Mouse (Mus musculus) urinary bladder, adult 2 months (tissue): ENCODE data around the gene Tmprss3. TPM values are rescaled to one million over a fixed set of nuclear protein-coding genes. Genes with fewer than 3 reads are reported as not detected.

Source experiments
- DNase-seq: peaks from one replicate; pipeline ENCODE4 v3.0.0; 2022; ENCODE audit warnings: low spot score
- polyA plus RNA-seq: library from polyadenylated mRNA; depleted of rRNA; stranded (reverse); fragments of >200 nt; gene quantifications from 2 replicates; pipeline ENCODE4 v1.2.3, GENCODE M21; 2012; rRNA removed

The Tmprss3 gene
- polyA plus RNA-seq, result 0.03 and 0.08 TPM in 2 replicates

DNA sequence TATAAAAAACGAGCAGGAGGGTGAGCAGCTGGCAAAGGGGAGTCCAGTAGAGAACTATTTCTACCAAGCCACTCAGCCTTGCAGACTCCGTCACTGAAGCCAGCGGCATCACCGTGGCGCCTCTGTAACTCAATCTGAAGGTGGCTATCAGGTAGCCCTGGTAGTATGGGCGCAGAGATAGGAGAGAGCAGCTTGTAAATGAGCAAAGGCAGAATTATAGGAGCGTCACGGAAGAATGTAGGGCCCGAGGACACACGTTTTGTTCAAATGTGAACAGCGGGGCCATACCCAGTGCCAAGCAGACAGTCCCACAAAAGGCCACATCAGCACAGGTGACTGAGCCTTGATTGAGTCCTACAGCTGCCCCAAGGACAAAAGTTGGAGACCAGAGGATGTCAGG is at the start of gene Tmprss3:
Gene Tmprss3 (minus strand): TSS at position 101 of the 400 bp plus-strand sequence.
- no peak for DNase-seq

DNA sequence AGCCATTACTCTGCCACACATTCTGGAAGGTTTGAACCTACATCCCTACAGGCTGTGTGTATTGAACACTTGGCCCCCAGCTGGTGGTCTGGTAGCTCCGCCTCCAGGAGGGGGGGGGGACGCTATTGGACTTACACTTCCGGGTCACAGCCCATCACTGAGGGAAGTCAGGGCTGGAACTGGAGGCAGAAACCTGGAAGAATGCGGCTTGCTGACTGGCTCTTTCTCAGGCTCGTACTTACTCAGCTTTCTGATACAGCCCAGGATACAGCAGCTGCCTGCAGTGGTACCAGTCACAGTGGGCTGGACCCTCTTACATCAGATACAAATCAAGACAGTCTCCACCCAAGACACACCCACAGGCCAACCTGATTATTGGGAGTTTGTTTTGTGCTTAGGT is 48.4 kb upstream of the Tmprss3 start:
- DNase-seq, result no peak

DNA sequence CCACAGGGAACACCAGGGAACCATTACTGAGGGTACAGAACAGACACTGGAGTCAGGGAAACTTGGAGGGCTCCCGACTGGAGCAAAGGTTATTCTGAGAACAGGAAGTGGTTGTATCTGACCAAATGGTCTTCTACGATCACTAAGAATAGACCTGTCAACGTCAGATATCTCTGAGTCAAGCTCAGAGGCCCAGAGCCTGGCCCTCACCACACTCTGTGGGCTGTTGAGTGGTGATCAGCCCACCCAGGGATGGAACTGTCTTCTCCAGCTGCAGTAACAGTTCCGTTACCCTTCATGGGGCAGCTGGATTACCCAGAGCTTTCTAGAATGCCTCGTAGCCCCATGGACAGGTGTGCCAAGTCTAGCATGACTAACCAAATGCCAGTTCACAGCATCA is 46.5 kb upstream of the Tmprss3 start:
- no peak for DNase-seq

DNA sequence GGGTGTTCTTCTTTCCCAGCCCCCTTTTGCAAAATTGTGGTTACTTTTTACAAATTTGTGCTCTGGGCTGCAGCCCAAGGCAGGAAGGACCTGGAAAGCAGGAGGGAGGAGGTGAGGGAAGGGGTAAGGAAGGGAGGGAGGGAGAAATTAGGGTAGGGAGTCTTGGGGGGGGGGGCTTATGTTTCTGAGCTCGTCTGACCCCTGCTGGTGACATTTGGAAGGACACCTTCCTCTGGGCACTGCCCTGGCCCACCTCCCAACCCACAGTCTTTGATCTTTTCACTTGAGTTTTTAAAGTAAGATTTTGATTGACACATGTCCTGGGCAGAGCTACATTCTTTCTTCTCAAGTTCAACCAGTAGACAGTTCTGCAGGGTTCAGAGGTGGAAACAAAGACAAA is 44.0 kb upstream of the Tmprss3 start:
- DNase-seq, result peak; percentile 17

DNA sequence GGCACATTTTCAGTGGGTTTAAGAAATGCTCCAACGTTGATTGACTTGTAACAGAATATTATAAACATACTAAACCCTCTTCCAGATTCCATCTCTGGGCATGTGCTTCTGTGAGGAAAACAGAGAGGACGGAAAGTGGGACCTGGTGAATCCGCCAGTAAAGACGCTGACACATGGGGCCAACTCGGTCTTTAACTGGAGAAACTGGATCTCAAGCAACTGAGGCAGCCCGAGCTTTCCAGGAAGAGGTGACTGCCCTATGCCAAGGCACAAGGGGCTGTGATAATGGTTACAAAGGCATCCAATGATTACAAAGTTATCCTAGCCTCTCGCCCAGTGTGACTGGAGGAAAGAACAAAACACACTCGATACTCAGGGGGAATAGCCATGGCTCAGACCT is 42.4 kb upstream of the Tmprss3 start:
- no peak for DNase-seq

DNA sequence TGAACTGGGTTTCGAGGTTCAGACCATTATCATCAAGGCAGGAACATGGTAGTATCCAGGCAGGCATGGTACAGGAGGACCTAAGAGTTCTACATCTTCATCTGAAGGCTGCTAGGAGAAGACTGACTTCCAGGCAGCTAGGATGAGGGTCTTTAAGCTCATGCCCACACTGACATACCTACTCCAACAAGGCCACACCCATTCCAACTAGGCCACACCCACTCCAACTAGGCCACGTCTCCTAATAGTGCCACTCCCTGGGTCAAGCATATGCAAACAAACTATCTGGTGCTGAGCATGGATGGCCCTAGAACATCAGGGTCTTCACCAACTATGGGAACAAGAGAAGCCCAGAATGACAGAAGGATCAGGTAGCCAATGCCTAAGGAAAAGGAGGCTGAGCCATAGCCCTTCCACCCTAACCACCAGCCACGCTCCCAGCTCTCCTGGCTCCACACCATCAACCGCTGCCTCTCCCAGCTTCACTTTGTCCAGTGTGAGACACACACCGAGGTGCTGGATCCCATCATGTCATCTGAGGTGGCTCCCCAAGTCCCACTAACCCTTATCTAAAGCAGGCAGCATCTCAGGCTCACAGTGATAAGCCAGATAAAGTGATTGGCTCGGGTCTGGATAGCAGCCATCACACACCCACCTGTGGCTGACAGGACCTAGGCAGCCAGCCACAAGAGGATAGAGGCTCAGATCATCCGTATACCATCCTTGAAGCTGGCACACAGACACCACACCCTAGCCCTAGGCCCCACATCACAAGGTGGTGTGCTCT is 39.6 kb upstream of the Tmprss3 start:
- no peak for DNase-seq

DNA sequence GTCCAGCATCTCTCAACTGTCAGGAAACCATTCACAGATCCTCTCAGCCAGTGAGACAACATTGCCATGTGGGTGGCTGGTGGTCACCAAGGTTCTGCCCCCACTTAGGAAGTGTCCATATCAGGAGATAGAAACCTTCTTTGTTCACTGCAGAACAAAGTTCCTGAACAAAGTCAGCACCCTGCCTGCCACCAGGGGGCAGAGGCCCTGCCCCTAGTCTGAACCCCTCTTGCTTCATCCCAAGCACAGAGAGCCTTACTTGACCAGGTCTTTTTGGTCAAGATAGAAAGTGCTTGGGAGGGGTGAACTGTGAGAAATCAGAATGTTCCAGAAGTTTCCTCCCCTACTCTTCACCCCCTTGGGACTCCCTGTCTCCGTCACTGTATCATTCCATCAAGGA is 37.1 kb upstream of the Tmprss3 start:
- DNase-seq, result no peak

DNA sequence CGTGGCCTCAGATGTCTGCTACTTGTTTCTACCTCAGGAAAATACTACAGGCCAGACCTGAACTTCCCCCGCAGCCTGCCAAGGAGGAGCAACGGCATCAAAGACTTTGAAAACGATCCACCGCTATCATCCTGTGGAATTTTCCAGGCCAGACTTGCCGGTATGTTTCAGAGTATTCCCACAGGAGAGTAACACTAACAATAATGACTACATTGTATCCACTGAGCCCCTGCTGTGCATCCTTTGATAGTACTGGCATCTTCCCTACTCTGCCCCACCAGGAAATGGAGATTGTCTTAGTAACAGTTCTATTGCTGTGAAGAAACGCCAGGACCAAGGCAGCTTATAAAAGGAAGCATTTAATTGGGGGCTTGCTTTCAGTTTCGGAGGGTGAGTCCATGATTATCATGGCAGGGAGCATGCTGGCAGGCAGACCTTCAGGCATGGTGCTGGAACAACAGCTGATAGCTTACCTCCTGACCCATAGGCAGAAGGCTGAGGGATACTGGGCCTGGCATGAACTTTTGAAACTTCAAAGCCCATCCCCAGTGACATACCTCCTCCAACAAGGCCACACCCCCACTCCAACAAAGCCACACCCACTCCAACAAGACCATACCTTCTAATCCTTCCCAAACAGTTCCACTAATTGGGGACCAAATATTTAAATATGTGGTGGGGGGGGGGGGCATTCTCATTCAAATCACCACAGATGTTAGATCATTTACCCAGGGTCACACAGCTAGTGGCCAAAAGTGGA is 33.7 kb upstream of the Tmprss3 start:
- DNase-seq, result no peak

DNA sequence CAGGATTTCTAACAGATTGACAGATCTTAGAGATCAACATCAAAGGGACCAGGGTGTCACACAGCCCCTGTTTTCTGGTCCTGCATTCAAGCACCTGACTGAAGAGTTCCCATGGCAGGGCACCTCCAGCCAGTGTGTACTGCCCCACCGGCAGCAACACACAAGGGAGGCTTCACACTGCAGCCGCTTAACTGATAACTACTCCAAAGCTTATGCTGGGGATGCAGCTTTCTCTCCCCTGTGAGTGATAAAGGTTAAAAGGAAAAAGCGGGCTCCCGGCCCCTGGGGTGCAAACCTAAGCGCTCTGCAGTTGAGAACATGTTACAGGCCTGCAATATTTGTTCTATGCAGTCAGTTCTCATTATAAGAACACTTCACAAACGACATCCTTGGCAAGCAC is 33.0 kb upstream of the Tmprss3 start:
- DNase-seq, result no peak

DNA sequence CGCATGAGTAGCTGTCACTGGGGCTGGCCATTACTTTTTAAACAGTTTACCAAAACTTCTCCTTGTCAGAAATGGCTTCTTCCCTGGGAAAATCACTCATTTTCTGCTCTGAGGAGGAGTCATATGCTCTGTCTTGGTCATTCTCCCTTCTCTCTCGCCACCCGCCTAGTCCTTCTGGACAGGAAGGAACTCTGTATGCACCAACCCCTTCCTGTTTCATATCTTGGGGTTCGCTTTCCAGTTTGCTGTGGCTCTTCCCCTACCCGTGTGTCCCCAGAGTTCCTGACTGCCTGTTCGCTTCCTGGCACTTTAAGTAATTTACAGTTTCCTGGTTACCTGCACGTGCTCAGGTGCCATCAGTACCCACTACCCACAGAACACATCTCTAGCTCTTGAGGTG is 28.2 kb upstream of the Tmprss3 start:
- no peak for DNase-seq

DNA sequence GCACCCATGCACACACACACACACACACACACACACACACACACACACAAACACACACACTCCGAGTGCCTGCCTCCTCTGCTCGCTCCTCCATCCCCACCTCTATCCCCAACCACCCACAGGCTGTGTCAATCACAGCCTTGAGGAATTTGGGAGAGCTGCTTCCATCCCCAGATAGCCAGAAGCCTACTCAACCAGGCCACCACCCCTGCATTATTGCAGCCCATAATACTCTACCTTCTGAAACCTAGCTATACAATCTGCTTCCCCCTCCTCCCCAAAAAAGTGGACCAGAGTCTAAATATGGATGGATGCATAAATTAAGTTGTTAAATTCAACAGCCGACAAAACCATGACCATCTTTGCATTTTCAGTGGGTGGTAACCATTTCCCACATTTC is 27.6 kb upstream of the Tmprss3 start:
- no peak for DNase-seq

DNA sequence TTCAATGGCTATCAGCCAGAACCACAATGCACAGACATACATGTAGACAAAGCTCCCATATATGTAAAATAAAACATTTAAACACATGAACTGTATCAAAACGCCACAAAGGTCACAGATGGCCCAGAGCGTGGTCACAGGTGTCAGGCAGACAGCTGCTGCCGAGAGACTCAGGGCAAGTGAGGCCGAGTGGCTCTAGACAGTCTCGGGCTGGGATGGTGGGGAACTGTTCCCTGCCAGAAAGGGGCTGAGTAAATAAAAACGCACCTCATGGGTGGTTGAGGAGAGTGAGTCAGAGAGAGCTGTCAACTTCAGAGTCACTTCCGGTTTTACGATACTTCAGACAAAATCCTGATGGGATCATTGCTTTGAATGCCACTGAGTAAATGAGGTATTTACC is 25.8 kb upstream of the Tmprss3 start:
- no peak for DNase-seq

DNA sequence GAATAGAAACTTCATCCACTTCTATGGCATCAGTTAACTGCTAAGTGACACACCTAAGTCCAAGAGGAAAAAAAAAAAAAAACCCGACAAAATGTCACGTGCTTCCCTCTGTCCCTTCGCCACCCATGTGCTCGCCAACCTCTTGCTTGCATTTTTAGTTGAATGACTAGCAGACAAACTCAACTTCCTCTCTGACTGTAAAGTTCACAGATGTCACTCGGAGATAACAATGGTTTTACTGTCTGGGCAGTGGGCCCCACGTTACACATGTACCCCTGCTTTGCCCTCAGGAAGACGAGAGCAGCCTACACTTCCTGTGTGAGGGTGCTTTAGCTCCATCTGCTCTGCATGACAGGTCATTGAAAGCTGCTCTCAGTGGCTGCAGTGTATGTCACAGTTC is 25.1 kb upstream of the Tmprss3 start:
- DNase-seq, result no peak

DNA sequence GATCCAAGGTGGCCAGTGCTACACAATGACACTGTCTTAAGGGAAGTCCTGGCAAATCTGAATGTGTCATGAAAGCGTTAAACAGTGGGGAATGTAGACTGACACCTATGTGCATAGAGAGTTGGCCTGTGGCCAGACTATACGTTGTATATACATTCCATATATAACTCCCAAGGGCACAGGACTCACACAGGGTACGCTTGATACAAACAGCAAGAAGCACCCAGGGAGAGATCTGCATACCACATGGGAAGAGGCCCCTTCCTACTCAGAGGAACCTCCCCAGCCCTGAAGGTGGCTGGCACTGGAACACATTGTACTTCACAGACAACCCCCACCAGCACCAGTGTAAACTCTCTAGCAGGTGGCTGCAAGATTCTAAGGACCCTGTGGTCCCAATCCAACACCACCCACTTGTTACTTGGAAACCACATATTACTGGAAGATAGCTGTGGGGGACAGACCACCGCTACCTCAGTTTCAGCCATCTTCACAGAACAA is 24.1 kb upstream of the Tmprss3 start:
- no peak for DNase-seq

DNA sequence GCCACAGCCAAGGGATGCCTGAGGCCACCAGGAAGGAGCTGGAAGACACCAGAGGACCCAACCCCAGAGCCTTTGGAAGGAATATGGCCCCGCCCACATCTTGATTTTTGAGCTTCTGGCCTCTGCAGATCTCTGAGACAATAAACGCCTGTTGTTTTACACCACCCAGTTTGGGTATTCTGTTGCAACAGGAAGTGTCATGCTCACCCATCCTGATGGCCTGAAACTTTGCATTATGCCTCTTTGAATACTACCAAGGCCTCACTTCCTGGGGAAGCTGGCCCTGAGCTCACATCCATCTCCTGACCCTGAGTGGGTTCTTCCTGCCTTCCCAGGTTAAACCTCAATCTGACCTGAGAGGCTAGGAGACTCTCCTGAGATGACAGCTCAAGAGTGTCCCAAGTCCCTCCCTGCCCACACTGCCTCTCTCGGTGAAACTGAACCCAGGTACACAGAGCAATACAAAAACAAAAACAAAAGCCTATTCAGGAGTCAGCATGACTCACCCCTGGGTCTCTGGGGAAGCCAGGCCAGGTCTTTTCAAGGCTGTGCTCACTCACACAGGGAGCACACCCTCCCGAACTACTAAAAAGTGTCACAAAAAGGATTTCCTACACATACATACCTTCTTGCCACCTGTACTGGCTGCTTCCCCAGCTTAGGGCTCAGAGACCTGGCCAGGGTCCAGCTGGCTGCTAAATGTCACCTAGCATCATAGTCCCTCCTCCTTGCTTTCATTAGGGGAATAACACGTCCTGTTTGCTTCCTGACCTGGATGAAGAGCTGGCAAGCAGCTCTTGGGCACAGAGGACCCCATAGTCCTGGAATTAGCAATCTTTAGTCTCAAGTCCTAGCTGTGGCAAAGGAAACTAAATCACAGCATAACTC is 17.5 kb upstream of the Tmprss3 start:
- no peak for DNase-seq

DNA sequence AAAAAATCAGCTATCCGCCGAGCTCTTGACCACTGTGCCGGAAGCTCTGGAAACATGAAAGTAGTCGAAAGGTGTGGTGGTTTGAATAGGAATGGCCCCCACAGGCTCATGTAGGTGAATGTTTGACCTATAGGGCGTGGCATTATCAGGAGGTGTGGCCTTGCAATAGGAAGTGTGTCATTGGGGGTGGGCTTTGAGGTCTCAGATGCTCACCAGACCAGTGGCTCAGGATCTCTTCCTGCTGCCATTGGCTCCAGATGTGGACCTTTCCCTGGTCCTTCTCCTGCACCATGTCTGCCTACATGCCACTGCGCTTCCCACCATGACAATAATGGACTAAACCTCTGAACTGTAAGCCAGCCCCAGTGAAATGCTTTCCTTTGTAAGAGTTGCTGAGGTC is 13.1 kb upstream of the Tmprss3 start:
- DNase-seq, result no peak

DNA sequence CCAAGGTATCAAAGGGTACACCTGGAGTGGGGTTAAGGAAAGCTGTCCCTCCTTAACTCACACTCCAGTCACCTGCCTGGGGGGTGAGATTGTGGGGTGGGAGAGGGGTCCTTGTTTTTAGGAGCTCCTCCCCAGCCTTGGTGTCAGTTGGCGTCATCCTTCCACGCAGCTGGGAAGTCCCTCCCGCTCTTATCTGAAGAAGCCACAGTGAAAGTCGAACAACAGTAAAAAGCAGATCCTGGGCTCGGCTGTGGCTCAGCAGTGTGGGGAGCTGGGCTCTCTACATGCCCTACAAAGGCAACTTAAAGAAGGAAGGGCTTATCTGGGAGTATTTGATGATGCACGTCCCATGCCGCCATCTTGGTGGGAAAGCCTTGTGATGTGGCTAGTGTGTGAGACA is 11.5 kb upstream of the Tmprss3 start:
- DNase-seq, result no peak

DNA sequence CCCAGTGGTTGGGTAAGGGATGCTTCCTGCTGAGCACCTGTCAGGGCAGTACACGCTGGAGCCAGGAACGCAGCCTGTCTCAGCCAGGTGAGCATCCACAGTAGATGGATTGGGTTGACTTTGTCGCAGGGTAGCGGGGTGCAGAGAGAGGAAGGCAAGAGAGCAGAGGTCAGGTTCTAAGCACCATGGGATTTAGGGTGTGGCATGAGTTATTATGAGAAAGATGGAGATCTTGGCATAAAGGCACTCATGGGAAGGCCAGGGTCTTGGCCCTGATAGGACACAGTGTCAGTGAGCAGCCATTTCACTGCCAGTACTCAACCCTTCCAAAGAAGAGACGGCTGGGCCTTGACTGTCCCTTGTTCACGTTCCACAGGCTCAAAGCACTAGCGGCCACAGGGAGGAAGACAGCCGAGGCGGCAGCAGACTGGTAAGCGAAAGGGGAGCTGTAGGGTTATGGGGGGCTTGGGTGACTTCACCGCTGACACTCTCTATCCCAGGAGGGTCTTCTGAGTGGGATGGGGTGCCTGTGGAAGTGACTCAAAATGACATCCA is 10.7 kb upstream of the Tmprss3 start:
- DNase-seq, result no peak

DNA sequence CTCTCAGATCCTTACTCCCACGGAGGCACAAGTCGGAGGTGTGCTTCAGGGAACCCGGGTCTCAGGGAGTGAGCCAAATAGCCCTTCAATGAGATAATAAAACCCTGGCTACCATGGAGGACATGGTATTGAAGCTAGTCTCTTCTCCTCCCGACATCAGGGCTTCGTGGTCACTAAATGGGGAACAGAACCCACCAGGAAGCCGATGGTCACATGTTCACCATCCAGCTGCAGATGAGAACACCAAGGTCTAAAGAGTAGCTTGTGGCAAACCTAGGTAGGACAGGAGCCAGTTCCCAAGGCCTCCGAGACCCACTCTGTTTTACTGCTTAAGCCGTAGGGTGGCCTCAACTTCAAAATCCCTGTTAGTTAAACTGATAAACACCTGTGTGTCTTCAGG is 9.9 kb upstream of the Tmprss3 start:
- no peak for DNase-seq

DNA sequence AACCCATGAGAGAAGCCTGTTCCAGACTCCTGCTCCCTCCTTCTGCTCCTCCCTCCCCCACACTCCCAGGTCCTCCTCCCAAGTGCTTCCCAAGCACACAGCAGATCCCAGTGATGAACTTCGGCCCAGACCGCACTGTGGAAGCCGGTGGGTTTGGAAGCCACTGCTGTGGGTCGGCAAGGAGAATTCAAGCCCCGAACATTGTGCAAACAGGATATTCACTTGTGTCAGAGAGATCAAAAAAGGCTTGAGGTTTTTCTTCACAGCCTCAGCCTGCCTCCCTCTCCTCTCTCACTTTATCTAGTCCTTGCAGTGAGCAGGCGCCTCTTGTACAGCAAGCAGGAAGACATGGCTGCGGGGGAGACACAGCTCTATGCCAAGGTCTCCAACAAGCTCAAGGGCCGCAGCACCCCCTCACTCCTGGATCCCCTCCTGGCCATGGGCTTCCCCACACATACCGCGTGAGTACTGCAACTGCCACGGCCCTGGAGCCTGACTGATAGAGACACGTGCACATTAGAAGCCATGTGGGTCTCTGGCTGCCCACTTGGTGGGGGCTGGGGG is 9.1 kb upstream of the Tmprss3 start, which contains the start of gene Ubash3a:
Gene Ubash3a (plus strand): TSS at position 103 of the 564 bp plus-strand sequence.
- DNase-seq, result no peak

DNA sequence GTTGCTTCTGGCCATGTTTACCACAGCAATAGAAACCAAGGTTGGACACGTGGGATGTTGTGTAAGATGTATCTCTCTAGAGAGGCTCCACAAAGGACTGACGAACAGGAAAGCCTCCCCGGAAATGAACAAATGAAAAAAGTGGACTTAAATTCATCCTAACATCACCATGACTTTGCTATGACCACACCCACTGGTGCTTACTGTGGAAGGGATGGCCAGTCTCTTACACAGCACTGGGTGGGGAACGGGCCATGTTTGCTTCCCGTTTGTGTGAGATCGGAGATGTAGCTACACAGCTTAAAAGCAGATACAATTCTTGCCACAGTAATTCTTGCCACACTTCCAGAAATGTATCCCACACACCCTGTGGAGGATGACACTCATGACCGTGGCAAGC is 2.5 kb downstream of the Tmprss3 start:
- no peak for DNase-seq
